Mouse (Mus musculus): ENCODE measurements around the gene Syt2.

The Syt2 gene

DNA sequence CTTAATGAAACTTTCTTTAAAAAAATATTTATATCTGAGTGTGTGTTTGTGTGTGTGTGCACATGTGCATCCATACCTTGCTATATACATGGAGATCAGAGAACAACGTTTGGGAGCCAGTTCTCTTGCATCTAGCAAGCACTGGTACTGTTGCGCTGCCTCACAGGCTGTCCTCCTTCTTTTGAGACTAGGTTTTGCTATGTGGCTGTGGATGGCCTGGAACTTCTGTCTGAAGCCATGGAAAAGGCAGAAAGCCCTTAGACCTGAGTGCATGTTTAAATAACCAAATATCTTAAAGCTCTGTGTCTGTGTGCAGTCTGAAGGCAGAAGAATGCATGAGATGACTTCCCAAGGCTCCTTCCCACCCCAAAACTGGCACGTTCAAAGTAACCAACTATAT lies 126.3 kb downstream of the Syt2 start:
- DNase-seq (ENCODE audit: low spot score in 2 of 2), result no peak

DNA sequence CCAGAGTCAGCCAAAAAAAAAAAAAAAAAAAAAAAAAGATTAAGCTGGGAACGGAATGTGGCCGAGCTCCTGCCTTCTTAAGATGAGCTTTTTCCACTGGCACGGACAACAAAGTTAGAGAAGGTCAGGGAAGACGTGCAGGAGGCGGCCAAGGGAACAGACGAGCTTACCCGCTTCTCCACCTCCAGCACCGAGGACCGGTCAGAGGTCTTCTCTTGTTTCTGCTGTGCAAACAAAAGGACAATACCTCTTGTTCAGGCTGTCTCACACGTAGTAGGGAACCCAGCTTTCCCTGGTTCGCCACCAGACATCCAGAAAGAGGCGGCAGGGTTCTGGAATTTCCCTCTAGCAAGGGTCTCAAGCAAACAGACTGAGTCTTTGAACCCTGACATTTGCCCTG lies 126.8 kb downstream of the Syt2 start:
- no peak for DNase-seq (ENCODE audit: low spot score in 2 of 2)

DNA sequence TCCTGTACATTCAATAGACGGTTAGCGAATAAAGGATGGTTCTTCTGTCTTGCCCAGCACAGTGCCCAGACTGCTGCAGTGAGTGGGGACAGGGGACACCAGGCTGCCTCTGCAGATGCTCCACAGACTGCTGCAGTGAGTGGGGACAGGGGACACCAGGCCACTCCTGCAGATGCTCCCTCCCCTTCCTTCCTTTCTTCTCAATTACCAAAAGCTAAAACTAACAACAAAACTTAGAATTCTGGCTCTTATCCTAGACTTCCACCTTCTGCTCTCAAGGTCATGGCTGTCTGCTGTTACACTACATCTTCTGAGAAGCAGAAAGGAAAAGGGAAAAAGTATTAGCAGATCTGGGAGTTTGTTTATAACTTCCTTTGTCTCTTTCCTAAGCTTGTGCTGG lies 127.8 kb downstream of the Syt2 start:
- no peak for DNase-seq (ENCODE audit: low spot score in 2 of 2)

DNA sequence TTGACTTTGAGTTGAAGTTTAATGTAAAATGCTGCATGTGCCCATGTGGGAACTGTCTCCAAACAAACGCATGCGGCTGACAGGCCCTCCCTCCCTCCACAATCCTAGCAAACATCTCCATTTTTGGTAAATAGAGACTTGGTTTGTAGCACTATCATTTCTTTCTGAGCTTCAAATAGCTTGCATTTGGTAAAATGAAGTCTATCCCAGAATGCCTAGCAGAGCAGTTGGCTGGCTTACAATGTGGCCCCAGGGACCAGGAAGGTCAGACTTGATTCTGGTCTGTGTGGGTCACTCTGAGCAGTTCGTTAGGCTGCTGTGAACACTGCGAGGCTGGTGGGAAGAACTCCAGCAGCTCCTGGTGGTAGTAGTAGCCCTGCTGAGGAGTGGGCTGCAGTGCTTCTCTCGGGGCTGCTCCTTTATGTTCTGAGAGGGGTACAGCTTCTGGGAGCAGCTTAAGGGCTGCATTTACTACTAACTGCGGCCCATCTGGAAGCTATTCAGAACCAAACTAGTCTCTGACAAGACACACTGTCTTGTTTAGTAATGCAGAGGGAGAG lies 128.3 kb downstream of the Syt2 start:
- DNase-seq (ENCODE audit: low spot score in 2 of 2), result no peak

DNA sequence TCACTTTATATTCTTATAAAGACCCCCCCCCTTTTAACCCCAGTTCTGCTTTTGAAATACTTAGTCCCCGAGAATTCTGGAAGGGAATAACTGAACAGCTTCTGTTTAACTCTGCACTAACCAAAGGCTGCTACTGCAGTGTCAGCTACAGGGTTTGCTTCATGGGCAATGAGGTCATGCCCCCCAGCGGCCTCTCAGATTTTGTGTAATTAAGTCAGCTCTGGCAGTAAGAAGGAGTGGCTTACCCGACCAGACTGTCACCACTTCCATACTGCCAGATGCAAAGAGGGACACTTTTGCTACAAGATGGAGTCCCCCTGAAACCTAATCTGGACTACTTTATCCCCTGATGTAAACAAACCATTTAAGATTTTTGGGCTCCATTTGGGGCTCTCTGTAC lies 129.2 kb downstream of the Syt2 start:
- DNase-seq (ENCODE audit: low spot score in 2 of 2), result no peak

DNA sequence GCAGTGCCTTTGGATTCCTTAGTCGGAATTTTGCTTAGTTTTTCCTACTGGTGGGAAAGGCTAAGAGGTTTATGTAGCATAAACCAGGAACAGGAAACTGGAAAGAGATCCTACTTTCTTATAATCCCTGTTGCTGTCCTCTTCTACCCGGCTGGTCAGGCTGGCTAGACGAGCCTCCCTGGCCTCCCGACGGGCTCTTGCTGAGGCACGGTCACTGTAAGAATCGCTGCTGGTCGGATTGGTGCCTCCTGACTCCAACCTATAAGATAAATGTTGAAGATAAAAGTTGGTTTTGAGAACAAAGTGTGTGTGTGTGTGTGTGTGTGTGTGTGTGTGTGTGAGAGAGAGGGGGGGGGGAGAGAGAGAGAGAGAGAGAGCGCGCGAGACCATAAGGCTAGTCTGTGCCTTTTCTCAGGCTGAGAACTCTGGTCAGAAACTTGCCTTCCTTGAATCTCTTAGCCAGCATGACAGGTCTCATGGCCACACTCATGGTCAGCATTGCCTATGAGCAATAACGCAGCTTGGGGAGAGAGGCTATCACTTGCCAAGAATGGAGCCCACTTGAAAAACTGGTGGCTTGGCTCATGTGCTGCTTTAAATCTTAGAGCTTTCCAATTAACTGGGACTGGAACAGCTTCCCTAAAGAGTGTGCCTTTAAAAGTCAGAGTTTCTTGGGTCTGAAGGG lies 130.9 kb downstream of the Syt2 start:
- no peak for DNase-seq (ENCODE audit: low spot score in 2 of 2)

DNA sequence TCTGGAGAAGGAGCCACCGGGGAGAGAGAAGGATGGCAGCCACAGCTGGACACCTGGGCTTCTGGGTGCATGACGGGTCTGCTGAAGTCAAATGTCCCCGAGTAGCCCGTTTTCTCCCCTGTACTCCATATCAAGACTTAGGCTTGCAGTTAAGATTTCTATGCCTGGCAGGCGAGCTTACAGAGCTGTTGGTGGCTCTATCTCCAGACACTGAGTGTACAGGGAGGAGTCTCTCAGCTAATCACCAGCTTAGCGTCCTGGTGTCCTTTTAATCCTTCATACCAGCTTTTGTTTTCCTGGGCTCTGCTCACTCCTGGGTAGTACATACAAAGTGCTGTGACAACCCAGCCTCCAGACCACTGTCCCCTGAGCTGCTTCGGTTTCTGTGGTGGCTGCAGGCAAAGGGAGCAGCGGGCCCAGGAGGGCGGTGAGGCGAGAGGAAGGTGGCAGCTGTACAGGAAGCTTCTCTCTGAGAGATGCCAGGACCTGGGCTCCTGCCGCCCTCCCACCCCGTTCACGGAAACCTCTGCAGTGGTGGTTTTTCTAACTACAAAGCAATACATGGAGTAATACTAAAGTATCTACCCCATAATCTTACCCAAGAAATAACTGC lies 131.6 kb downstream of the Syt2 start:
- DNase-seq (ENCODE audit: low spot score in 2 of 2), result no peak

DNA sequence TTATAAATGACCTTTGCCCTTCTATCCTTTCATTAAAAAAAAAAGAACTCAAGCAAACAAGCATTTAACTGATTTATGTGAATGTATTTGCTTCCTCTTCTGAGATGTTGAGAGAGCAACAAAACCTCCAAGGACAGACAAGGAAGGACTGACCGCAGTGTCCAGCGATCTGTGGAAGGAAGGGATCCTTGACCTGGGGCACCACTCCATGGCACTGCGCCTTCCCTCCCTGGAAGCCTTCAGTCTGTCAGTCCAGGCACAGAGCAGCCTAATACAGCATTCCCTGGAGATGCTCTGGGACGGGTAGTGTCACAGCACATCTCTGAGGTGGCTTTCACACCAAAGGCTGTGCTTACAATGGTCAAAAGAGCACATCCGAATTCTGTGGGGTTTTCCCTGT lies 136.3 kb downstream of the Syt2 start:
- no peak for DNase-seq (ENCODE audit: low spot score in 2 of 2)

DNA sequence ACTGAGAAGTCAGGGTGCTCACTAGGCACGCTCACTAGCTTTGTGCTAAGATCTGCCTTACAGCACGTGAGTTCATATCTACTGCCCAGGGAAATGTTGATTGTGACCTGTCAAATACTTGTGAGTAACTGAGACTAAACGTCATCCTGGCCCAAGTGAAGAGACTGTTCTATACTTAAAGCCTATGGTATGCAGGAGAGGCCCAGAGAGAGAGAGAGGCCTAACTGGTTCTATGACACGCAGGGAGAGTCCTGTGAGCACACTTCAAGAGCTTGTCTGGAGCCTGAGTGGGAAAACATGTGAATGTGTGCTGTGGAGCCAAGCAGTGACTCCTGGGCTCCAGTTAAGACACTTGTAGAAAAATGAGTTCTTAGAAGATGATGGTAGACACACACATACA lies 137.5 kb downstream of the Syt2 start:
- DNase-seq (ENCODE audit: low spot score in 2 of 2), result no peak

DNA sequence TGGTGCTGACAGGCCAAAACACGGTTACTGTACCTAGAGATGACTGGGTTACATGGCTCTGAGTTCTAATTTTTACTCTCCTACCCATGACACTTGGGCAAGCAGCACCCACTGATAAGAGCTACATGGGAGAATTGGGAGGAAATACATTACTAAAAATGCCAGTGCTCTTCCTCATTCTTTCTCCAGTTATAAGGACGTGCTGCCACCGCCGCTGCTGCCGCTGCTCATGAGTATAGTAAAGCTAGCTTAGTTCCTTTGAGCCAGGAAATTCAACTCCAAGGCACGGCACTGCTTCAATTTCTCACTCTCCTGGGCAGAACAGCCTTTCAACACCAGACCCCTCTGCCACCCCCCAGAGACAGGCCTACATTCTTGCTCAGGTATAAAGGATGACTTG lies 138.0 kb downstream of the Syt2 start:
- no peak for DNase-seq (ENCODE audit: low spot score in 2 of 2)

DNA sequence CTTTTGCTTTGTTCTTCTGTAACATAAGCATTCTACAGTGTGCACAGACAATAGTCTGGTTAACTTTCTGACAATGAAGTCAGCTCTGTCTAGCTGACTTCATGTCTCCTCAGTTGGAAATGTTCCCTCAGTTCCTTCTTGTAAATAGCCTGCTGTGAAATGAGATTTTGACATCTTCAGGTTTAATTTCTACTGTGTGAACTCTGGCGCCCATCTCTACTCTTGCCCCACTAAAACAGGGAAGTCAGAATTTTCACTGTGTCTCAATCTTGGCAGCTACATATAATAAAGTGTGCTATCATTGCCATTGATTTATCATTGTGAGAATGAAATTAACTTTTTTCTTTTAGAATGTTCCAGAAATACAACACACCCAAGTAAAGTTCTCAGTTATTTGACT lies 138.4 kb downstream of the Syt2 start:
- no peak for DNase-seq (ENCODE audit: low spot score in 2 of 2)

DNA sequence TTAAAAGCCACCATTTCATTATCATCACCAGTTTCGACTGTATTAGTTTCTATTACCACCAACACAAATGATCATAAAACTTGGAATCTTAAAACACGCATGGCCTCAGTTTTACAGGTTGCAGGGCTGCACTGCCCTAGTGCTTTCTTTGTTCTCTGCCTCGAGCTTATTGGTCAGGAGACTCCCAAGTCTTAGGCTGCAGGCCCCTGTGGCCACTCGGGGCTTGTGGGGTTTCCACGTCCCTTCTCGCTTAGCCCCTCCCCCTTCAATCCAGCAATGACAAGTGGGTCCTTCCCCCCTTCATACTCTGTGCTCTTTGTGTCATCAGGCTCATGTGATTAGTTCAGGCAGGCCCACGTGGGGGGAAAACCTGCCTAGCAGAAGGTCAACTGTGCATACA lies 141.6 kb downstream of the Syt2 start:
- DNase-seq (ENCODE audit: low spot score in 2 of 2), result no peak

DNA sequence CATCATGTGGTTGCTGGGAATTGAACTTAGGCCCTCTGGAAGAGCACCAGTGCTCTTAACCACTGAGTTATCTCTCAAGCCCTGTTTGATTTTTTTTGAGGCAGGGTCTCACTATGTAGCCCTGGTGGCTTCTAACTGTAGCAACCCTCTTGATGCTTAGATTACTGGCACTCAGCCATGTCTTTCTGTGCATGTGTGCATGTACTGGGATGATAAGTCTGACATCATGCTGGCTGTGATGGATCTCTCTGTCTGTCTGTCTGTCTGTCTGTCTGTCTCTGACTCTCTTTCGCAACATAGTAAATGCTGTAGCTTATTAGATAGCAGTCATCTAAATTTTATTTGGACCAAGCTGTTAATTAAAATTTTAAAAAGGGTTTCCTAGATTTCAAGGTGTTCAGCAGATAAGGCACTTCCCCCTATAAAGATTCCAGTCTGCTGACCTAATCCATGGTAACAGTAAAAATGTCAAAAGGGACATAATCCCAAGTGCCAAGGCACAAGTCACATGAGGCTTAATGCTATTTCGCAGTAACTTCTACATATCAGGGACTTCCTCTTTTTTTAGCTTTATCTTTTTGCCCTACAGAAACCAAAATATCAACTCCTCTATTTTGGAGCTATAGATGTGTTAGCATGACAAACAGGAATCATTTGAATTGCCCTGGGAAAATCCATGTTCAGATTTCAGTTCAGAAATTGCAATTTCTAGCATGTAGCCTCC lies 144.4 kb downstream of the Syt2 start:
- no peak for DNase-seq (ENCODE audit: low spot score in 2 of 2)

DNA sequence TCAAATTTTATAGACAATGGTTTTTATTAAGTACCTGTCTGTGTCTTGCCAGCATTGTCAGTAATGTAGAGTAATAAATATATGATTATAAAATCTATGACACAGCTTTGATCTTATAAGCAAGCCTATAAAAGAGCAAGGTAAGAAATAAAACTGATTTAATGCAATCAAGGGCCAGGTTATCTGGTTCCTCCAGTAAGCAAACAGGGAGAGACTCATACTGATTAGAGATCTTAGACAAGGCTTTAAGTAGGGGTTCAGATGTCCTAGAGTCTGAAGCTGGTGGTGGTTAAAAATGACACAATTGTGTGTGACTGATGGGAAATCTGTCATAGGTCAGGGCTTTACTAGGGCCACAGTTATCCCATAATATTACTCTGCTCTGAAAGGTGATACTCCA lies 145.0 kb downstream of the Syt2 start:
- no peak for DNase-seq (ENCODE audit: low spot score in 2 of 2)

DNA sequence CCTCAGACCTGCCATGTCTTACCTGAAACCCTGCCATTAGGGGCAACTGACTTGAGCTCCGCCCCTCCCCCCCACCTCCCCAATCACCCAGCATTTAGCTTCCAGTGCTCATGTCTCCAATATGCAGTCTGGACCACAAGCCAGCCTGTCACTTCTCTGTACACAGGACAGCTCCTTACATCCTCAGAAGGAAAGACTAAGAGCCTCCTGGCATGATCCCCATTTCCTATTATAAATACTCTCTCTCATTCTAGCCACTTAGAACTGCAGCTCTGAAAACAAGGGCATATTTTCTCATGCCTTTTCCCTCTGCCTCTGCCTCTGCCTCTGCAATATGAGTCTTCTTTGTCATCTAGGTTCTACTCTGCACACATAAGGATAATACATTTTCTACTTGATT lies 149.6 kb downstream of the Syt2 start:
- no peak for DNase-seq (ENCODE audit: low spot score in 2 of 2)

DNA sequence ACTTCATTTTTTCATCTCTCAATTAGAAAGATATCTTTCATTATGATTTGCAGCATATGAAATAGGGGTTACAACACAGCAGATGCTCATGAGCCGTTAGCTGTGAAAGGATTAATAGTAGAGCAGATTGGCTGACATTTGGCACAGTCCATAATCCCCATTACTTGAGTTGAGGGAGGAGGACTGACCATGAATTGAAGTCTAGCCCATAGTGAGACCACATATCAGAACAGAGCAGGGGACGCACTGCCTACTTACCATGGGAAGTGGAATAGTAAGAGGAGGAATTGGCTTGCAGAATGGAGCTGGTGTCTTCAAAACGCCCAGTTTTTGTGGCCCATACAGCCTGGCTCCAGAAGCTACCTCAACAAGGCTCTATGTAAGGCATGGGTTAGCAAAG lies 150.1 kb downstream of the Syt2 start:
- no peak for DNase-seq (ENCODE audit: low spot score in 2 of 2)

DNA sequence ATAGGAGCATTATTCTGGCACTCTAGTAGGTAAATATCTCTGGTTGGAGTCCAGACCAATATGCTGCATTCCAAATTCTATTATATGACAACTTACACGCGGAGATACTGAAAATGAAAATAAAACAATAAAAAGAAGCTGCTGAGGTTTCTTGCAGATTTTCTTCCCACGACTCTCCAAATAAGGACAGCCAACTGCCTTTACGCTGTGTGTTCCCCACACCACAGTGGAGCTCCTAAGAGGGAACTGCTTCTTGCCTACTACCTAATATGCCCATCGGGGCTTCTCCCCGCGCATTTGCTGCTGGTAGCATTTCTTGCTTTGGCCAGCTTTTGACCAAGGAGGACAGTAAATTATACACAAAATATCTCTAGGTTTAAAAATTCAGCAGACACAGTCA lies 155.3 kb downstream of the Syt2 start:
- DNase-seq (ENCODE audit: low spot score in 2 of 2), result no peak

DNA sequence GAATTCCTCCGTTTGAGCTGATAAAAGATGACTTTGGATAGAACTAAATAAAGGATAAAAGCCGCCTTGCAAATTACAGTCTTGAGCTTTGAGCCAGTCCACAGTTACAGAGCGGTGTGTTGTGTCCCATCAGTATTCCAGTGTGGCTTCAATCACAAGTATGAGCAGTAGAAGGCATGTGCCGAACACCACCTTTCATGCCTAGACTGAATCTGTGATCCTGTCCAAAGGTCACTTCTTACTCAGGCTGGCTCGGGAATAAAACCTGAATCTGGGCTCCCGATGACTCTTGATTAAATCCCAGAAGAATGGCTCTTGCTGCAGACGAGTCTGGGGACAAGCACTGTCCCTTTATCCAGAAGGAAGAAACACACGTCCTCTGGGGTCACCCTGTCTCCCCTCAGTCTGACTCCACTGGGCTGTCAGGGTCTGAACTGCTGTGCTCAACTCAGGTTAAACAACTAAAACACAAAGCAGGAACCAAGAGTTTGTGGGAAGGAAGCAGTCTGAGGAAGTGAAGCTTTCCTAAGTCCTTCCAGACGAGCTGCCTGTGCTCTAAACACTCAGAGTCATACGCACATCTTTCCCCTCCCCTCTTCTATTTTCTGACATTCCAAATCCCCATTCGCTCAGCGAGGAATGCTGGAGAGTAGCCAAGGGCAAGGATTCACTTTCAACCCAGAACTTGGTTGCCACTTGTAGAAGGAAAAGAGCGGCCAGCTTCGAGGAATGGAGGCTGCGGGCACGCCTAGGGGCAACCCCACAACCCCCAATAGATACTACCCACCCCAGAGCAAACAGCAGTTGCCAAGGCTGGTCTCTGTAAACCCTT lies 157.0 kb downstream of the Syt2 start:
- DNase-seq (ENCODE audit: low spot score in 2 of 2), result no peak

DNA sequence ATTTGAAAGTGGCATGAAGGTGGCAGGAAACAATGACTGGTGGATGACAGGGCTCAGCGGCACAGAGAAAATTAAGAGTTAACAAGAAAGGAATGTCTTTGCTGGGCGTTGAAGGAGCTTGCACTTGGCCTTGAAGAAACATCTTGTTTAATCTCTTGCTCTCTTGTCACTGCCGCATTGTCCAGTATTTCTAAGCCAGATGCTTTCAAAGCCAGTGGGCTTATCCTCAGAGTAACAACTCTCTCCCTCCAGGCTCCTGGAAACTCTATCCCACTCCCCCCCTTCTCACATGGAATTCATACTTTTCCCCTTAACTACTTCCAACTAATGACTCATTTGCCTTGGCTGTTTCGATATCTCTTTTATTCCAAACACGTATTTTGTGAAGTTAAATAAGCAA lies 157.9 kb downstream of the Syt2 start:
- no peak for DNase-seq (ENCODE audit: low spot score in 2 of 2)

DNA sequence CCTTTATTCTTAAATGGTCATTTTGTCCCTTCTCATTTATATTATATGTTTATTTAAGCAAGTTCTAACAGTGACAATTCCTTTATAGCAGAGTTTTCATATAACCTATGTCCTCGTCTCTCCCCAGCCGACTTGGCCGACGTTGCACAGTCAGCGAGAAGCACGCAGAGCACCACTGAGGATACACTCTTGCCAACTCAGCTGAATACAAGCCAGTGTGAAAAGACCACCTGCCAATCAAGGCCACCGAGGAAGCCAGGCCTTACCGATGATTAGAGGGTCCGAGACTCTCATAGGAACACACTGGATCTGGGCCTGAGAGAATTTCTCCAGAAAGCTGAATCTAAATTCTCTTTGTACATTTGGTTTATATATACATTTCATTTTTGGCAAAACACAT lies 159.0 kb downstream of the Syt2 start:
- DNase-seq (ENCODE audit: low spot score in 2 of 2), result no peak

Data from right cerebral cortex, postnatal 36 days (tissue).